Mouse (Mus musculus): ENCODE results near the gene Mbd5. TPM values are rescaled to one million over a fixed set of nuclear protein-coding genes. Genes with fewer than 3 reads are reported as not detected.

Mbd5 gene
- total RNA-seq (2023) = 56.5 TPM

GRCm38 (mm10) chr2:48948841-48949584 is at the start of gene Mbd5:
Gene Mbd5 (plus strand): TSS chr2:48949508.

GRCm38 (mm10) chr2:48950252-48950315 is 776 bp downstream of the Mbd5 start, which contains the start of gene Orc4:
Gene Orc4 (minus strand): TSS chr2:48950277.

Other genes with a start within 250 kb of the Mbd5 start
- 1.9 TPM for gene Acvr2a, start 135.4 kb upstream of the Mbd5 start, total RNA-seq (2023)
- gene Orc4, start 769 bp downstream of the Mbd5 start, total RNA-seq (2023) = 90.8 TPM

Measured in CD8-positive naive resting alpha-beta T cell, adult 57 days (primary cell).